Mouse (Mus musculus): ENCODE data around the gene Efna5. TPM values are rescaled to one million over a fixed set of nuclear protein-coding genes. Genes with fewer than 3 reads are reported as not detected.

The Efna5 gene
- polyA plus RNA-seq, 1 experiment from 2014 or later: 34.6 TPM

GRCm38 (mm10) chr17:62816879-62817278 lies 64.2 kb downstream of the Efna5 start:
- H3K36me3 ChIP-seq: no peaks in the 10 kb centered on the region
- no peaks in the 10 kb centered on the region for H3K9me3 ChIP-seq
- H3K4me2 ChIP-seq: no peak overlapping the region
- no peak overlapping the region for H3K9ac ChIP-seq
- no peaks in the 10 kb centered on the region for H3K27me3 ChIP-seq (replicated peaks)
- H3K4me1 ChIP-seq: peaks cover 16% of the 10 kb centered on the region
- H3K27ac ChIP-seq: no peak overlapping the region
- 40% methylated on average over 10 of the region's 10 CpGs for WGBS
- no peak for ATAC-seq (ENCODE audit: insufficient read depth, low FRiP score, low read depth)
- H3K4me3 ChIP-seq (replicated peaks): no peak overlapping the region

GRCm38 (mm10) chr17:62813461-62813860 lies 67.7 kb downstream of the Efna5 start:
- peaks cover 5% of the 10 kb centered on the region; the same call in 1 of the 2 replicates for H3K4me1 ChIP-seq
- WGBS: 81% methylated on average over 6 of the region's 6 CpGs
- no peak overlapping the region for H3K4me2 ChIP-seq
- no peak overlapping the region for H3K27ac ChIP-seq
- H3K36me3 ChIP-seq: no peaks in the 10 kb centered on the region
- no peak overlapping the region for H3K4me3 ChIP-seq (replicated peaks)
- H3K9me3 ChIP-seq: no peaks in the 10 kb centered on the region
- no peaks in the 10 kb centered on the region for H3K27me3 ChIP-seq (replicated peaks)
- ATAC-seq (ENCODE audit: insufficient read depth, low FRiP score, low read depth): no peak
- H3K9ac ChIP-seq: no peak overlapping the region

GRCm38 (mm10) chr17:62807891-62808290 lies 73.2 kb downstream of the Efna5 start:
- no peaks in the 10 kb centered on the region for H3K4me1 ChIP-seq
- H3K36me3 ChIP-seq: no peaks in the 10 kb centered on the region
- H3K4me3 ChIP-seq (replicated peaks): no peak overlapping the region
- 81% methylated on average over 4 of the region's 4 CpGs for WGBS
- H3K9me3 ChIP-seq: no peaks in the 10 kb centered on the region
- no peak overlapping the region for H3K27ac ChIP-seq
- ATAC-seq (ENCODE audit: insufficient read depth, low FRiP score, low read depth): no peak
- no peak overlapping the region for H3K4me2 ChIP-seq
- no peak overlapping the region for H3K9ac ChIP-seq
- H3K27me3 ChIP-seq (replicated peaks): no peaks in the 10 kb centered on the region

GRCm38 (mm10) chr17:62806646-62807045 lies 74.5 kb downstream of the Efna5 start:
- no peaks in the 10 kb centered on the region for H3K27me3 ChIP-seq (replicated peaks)
- no peak overlapping the region for H3K4me2 ChIP-seq
- H3K27ac ChIP-seq: no peak overlapping the region
- no peak overlapping the region for H3K4me3 ChIP-seq (replicated peaks)
- H3K36me3 ChIP-seq: no peaks in the 10 kb centered on the region
- H3K9me3 ChIP-seq: no peaks in the 10 kb centered on the region
- H3K9ac ChIP-seq: no peak overlapping the region
- no peak for ATAC-seq (ENCODE audit: insufficient read depth, low FRiP score, low read depth)
- H3K4me1 ChIP-seq: no peaks in the 10 kb centered on the region
- 82% methylated on average over 6 of the region's 6 CpGs for WGBS

GRCm38 (mm10) chr17:62802748-62803147 lies 78.4 kb downstream of the Efna5 start:
- ATAC-seq (ENCODE audit: insufficient read depth, low FRiP score, low read depth): no peak
- no peaks in the 10 kb centered on the region for H3K9me3 ChIP-seq

GRCm38 (mm10) chr17:62797272-62797671 lies 83.8 kb downstream of the Efna5 start:
- Histone ChIP-seq H3K27ac (no peak overlapping the region), H3K27me3 (replicated peaks) (no peaks in the 10 kb centered on the region), H3K4me2 (no peak overlapping the region), H3K9ac (no peak overlapping the region), H3K4me1 (no peaks in the 10 kb centered on the region), H3K36me3 (no peaks in the 10 kb centered on the region), H3K9me3 (no peaks in the 10 kb centered on the region), H3K4me3 (replicated peaks) (no peak overlapping the region)
- WGBS: 91% methylated on average over 3 of the region's 3 CpGs
- no peak for ATAC-seq (ENCODE audit: insufficient read depth, low FRiP score, low read depth)

More at GRCm38 (mm10) chr17:62802748-62803147, 78.4 kb downstream of the Efna5 start:
- no peaks in the 10 kb centered on the region for H3K4me1 ChIP-seq
- H3K4me2 ChIP-seq: no peak overlapping the region
- H3K27me3 ChIP-seq (replicated peaks): no peaks in the 10 kb centered on the region
- WGBS: 62% methylated on average over 6 of the region's 6 CpGs
- no peak overlapping the region for H3K4me3 ChIP-seq (replicated peaks)
- H3K27ac ChIP-seq: no peak overlapping the region
- H3K36me3 ChIP-seq: no peaks in the 10 kb centered on the region
- H3K9ac ChIP-seq: no peak overlapping the region

GRCm38 (mm10) chr17:62789291-62790290 lies 91.5 kb downstream of the Efna5 start:
- H3K4me2 ChIP-seq: no peak overlapping the region
- no peak for ATAC-seq (ENCODE audit: insufficient read depth, low FRiP score, low read depth)
- WGBS: 49% methylated on average over 15 of the region's 15 CpGs

GRCm38 (mm10) chr17:62788783-62789182 lies 92.3 kb downstream of the Efna5 start:
- WGBS: 58% methylated on average over 6 of the region's 6 CpGs
- Histone ChIP-seq H3K9ac (no peak overlapping the region), H3K4me3 (replicated peaks) (no peak overlapping the region), H3K36me3 (no peaks in the 10 kb centered on the region), H3K27me3 (replicated peaks) (no peaks in the 10 kb centered on the region), H3K27ac (no peak overlapping the region), H3K9me3 (no peaks in the 10 kb centered on the region), H3K4me2 (0 out of 2 replicates have a peak overlapping the region, but pooled peaks have one; percentile 13), H3K4me1 (peaks cover 23% of the 10 kb centered on the region; the same call in 1 of the 2 replicates)
- no peak for ATAC-seq (ENCODE audit: insufficient read depth, low FRiP score, low read depth)

More at GRCm38 (mm10) chr17:62789291-62790290, 91.5 kb downstream of the Efna5 start:
- Histone ChIP-seq H3K9me3 (no peaks in the 10 kb centered on the region), H3K9ac (no peak overlapping the region), H3K36me3 (no peaks in the 10 kb centered on the region), H3K27ac (no peak overlapping the region), H3K27me3 (replicated peaks) (no peaks in the 10 kb centered on the region), H3K4me1 (peaks cover 15% of the 10 kb centered on the region; the same call in 1 of the 2 replicates), H3K4me3 (replicated peaks) (no peak overlapping the region)

GRCm38 (mm10) chr17:62787855-62788254 lies 93.3 kb downstream of the Efna5 start:
- no peak overlapping the region for H3K4me3 ChIP-seq (replicated peaks)
- H3K36me3 ChIP-seq: no peaks in the 10 kb centered on the region
- no peak overlapping the region for H3K27ac ChIP-seq
- no peaks in the 10 kb centered on the region for H3K27me3 ChIP-seq (replicated peaks)
- H3K9ac ChIP-seq: no peak overlapping the region
- H3K4me1 ChIP-seq: peaks cover 32% of the 10 kb centered on the region
- no peak for ATAC-seq (ENCODE audit: insufficient read depth, low FRiP score, low read depth)
- no peaks in the 10 kb centered on the region for H3K9me3 ChIP-seq
- 58% methylated on average over 3 of the region's 3 CpGs for WGBS
- no peak overlapping the region for H3K4me2 ChIP-seq

- 63% methylated on average over 7 of the region's 7 CpGs for WGBS
- no peak for ATAC-seq (ENCODE audit: insufficient read depth, low FRiP score, low read depth)
- no peak overlapping the region for H3K27ac ChIP-seq
- H3K9ac ChIP-seq: no peak overlapping the region
- H3K9me3 ChIP-seq: no peaks in the 10 kb centered on the region
- H3K4me3 ChIP-seq (replicated peaks): no peak overlapping the region
- no peaks in the 10 kb centered on the region for H3K27me3 ChIP-seq (replicated peaks)
- H3K36me3 ChIP-seq: no peaks in the 10 kb centered on the region
- H3K4me1 ChIP-seq: peaks cover 33% of the 10 kb centered on the region
- no peak overlapping the region for H3K4me2 ChIP-seq
These were observed 94.6 kb downstream of the Efna5 start for GRCm38 (mm10) chr17:62786602-62786907.

- Histone ChIP-seq H3K27ac (no peak overlapping the region), H3K4me1 (peaks cover 33% of the 10 kb centered on the region), H3K9ac (no peak overlapping the region), H3K4me2 (no peak overlapping the region), H3K4me3 (replicated peaks) (no peak overlapping the region), H3K9me3 (no peaks in the 10 kb centered on the region), H3K36me3 (no peaks in the 10 kb centered on the region), H3K27me3 (replicated peaks) (no peaks in the 10 kb centered on the region)
- ATAC-seq (ENCODE audit: insufficient read depth, low FRiP score, low read depth): no peak
- 60% methylated on average over 4 of the region's 4 CpGs for WGBS
These were observed 95.1 kb downstream of the Efna5 start for GRCm38 (mm10) chr17:62785781-62786601.
